Mouse (Mus musculus) embryo, embryonic 11.5 days (tissue): ENCODE results near the gene Asb16.
A peak's percentile ranks its signal among the peaks of the same experiment; 100 is the strongest.

Experiments used
- DNase-seq: peaks from one replicate; pipeline ENCODE4 v3.0.0-alpha.2; 2012; ENCODE audit warnings: low read depth, low spot score

Gene Asb16

DNA sequence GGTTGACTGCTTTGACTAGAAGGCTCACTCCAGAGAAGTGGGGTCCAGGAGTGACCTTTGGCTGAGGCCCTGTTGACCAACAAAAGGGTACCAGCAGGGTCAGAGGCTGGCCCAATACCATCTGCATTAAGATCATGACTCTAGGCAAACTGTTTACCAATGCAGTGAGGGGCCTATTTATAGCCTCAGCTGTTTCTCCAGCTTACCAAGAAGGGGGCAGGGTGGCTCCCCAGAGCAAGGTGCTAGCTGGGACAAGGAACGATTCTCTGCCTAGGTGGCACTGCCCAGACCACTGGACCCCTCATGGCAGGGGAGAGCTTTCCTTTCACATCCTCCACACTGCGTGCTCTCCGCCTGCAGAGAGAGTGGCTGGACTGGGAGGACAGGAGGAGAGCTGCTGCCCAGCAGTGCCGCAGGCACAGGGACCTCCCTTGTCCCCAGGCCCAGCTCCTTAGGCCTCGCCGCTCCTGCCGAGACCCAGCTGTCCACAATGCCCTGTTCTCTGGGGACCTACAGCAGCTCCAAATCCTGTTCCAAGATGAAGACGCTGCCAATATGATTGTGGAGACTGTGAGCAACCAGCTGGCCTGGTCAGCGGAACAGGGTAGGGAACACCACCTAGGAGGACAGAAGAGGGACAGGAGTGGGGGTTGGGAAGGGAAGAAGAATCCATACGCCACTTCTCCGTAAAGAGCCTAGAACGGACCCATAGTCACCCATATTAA lies at the start of gene Asb16:
Asb16 (plus strand) TSS at position 224 of the 725 bp plus-strand sequence.
- DNase-seq = no peak

DNA sequence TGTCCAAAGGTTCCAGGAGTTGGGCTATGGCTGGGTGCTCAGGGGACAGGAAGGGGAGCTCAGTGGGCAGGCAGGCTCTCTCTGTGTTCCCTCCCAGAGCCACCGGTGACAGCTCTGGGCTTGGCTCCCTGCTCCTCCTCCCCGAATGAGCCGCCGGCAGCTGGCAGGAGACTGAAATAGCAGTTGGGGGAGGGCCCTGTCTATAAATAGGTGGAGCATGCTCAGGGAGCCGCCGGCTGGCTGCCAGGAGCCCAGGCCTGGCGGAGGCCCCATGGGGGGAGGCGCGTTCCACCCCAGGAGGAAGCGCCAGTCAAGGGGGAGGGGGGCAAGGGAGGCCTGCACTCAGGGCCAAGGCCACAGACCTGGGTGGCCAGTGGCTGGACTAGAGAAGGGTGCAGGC lies 49.8 kb upstream of the Asb16 start:
- peak; percentile 64 for DNase-seq

DNA sequence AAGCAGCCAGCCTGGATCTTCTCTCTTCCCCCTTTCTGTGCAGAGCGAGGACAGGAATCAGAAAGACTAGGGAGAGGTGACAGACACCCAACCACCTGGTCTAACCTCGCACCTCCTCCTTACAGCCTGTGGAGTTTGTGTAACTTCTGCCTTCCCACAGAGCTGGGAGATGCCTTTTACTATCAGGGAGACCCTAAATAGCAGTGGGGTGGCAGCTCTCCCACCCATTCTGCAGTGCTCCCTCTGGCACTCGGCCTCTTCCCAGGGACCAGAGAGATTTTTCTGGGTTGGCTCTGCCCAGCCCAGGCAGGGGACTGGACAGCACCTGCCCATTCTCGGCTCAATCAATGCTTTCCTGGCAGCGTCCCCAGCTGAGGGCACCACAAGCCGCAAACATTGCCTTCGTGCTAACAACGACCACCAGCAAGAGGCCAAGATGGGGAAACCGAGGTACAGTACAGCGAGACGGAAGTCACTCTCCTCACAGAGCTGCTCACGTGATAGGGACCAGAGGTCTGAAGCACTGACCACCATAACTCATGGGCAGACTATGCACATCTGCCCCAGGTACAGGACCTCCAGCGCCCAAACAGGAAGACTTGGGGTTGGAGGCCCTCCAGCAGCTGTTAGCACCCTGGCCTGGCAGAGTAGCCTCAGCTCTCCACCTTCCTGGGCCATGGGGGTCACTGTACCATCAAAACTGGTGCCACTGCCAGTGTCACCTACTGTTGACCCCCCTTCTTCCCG lies 49.1 kb upstream of the Asb16 start:
- DNase-seq = no peak

DNA sequence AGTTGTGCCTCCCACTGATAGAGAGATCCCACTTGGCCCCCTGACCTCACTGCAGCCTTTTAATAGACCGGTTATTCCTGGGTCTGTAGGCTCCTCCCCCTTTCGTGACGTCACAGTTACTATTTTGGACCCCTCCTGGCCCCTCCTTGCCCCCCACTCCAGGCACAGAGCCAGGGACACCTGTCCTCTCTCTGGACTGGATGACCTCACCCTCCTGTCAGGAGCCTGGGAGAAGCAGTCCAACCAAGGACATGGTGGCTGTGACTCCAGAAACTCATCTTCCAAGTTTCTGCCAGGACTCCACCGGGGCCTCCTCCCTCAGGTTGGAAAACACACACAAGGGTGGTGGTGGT lies 48.6 kb upstream of the Asb16 start:
- no peak for DNase-seq

DNA sequence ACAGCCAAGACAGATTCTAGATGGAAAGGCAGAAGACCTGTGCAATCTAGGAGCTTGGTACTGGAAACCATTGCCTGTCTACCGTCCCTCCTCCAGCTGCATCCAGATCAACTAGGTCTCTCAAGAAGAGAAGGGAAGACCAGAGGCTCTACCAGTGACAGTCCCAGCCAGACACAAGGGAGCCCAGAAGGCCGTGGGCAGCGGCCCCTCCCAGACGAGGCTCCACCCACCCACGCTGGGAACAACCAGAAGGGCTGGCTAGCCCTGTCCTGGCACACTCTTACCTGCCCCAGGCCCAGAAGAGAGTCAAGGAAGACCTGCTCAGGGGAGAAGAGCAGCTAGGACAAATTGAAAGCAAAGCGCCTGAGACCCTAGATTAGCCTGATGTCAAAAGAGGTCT lies 48.1 kb upstream of the Asb16 start:
- no peak for DNase-seq

DNA sequence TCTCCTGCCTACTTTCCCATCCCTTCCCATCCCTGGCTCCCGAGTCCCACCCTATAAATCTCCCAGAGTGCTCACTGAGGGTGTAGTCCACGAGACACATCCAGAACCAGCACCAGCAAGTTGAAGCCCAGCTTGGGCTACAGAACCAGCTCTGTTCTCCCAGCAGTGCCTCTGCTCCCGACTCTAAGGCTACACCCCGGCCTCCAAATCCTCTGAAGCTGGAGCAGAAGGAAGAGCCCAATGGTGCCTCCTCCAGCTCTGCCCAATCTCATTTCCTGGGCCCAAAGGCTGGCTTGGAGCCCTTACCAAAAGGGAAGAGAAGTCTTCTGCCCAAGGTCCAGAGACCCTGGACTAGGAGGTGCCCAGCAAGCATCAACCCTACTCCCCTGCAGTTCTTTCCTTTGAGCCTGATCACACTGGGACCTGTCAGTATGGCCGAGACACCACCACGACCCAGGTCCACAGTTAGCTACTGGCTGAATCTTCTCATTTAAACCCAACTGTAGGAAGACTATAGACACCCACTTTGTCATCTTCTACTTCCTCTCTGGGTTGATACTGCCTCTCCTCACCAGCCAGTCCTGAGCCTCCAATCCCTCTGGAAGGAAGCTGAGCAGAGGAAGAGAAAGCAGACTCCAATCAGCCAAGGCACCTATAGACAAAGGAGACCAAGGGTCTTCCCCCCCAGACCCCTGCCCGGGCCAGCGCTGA lies 47.1 kb upstream of the Asb16 start:
- DNase-seq = no peak

DNA sequence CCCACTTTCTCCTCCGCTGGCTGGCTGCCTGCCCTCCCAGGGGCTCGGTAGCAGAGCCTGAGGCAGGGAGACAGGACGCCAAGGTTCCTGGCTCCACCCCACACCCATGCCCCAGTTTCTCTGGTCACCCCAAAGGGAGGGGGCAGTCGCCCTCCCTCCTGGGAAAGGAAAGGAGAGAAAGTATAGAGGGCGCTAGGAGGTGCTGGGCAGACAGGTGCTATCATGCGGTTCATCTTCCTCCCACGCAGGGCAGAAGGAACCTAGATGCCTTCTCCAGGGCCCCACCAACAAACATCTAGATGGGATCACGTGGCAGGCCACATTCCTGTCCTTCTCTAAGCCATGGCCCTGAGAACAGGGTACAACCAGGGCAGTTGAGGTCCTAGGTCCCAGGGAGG lies 46.6 kb upstream of the Asb16 start:
- no peak for DNase-seq

DNA sequence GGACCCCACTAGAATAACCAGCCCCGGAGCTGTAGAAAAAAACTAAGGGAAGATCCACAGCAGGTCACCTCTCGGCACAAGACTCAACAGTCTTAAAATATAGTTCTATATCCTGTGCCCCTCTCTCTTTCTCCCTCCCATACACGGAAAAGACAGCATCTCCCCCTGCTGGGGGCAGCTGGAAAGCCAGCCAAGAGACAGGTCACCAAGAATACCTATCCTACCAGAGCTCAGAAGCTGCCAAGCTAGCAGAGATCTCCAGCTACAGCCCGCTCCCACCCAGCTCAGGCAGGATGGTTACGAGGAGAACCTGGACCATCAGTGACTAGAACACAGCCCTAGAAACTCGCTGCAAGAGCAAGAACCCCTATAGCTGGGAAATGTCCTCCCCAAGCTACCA lies 45.4 kb upstream of the Asb16 start:
- DNase-seq = no peak

DNA sequence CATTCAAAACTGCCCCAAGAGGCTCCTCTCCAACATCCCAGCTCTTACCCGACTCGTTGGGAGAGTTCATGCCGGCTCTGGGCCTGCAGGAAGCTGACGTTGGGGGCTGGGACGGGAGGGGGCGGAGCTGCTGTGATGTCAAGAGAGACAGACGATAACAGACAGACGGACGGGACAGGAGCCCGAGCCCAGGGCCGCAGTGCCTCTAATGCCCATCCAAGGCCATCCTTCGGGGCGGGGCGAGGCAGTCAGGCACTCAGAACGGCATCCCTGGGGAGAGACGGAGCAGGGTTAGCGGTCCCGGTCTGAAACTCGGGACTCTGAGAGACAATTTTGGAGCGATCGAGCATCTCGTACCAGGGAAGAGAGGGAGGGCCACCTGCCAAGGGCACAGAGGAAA lies 43.9 kb upstream of the Asb16 start:
- no peak for DNase-seq

DNA sequence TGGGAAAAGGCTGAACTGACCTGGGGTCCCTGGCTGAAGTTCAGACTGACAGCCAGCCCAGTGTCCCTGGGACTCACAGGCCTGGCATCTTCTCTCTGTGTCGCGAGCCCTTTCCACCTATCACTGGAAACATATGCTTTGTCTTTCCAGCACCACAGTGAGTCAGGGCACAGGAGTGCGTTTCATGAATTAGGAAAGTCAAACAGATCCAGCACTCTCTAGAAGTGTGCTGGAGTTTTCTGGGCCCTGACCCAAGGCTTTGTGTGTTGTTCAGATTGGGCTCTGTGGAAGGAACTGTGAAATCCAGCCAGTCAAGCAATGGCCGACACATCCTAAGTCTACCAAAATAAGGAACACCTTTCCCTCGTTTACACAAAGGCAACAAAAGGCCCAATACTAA lies 43.3 kb upstream of the Asb16 start:
- DNase-seq = no peak

DNA sequence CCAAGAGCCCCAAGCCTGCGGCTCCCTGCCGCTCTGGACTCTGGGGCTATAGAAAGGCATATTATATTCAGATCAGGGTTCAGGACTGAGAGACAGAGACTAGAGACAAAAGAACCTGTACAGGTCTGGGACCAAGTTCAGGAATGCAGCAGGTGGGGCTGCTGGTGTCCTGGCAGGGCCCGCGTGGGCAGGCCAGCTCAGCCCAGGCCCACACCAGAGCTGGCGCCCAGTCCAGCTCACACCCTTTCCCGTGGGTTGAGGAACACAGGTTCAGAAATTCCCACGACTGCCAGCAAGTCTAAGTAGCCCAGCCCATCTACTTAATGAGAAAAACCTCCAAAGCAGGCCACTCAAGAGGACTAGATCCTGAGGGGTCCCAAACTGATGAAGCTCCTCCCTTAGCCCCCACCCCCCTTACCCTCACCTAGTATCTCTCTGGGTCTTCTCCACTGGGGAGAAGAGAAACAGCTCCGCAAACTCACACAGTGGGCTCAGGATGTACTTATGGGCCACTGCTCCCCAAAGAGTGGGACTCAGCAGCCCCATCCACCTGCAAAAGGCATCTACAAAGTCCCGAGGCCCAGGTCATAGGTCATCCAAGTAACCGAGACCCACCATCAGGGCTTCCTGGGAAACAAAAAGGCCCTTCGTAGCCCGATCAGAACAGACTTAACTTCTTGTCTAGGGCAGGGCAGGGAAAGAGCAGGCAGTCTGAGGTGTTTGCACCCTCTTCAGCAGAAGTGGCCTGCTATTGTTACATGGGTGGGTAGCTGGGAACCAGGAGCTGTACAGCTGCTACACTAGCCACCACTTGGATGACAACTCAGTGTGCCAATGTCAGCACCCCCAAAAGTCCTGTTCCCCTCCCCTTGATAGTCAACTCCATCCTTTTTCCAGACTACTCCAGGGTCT lies 42.2 kb upstream of the Asb16 start:
- DNase-seq = no peak

DNA sequence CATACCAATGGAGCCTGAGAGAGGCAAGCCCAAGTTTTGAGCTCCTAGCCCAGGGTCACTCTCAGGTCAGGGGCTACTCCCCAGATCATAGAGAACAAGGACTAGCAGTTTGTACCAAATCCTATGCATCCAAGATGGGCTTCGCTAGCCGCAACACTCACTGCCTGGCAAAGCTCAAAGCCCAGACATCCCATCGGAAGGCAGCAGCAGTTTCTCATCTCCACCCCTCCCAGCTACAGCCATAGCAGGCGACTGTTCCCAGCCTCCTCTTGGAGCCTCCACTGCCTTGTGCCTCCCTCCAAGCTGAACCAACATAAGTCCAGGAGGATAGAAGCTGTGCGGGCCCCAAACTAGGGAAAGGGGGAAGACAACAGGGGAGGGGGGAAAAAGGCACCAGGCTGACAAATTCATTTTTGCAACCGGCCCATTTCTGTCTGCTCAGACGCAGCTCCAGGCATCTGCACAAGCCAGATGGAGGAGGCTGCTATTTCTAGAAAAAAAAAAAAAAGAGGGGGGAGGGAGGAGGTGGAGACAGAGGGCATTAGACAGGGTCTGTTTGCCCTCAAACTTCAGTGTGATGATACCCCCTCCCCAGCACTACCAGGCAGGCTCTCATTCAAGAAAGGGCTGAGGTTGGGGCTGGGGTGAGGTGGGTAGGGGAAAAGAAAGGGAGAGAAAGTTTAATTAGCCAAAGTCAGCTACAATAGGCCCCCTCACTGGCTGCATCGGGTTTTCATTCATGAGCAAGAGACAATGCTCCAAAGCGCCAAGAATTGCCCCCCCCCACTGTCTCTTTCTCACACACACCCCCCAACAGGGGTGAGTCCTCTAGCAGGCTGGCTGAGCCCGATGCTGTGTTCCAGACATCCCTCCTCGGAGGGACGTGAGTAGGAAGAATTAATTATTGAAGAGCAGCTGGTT lies 41.0 kb upstream of the Asb16 start:
- DNase-seq = no peak

DNA sequence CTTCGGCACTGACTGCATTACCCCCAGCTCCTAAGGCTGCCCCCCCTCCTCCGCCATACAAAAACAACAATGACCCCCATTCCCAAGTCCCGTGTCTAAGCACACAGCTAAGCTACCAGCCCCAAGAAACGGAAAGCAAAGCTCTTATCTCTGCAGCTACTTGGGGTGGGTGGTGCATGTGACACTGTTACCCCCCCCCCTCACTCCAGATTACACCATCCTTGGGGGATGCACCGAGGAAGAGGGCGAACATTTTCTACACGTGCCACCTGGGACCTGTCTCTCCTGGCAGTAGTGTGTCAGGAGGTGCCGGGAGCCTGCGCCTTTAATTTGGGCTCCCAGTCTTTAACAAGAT lies 40.4 kb upstream of the Asb16 start:
- no peak for DNase-seq

DNA sequence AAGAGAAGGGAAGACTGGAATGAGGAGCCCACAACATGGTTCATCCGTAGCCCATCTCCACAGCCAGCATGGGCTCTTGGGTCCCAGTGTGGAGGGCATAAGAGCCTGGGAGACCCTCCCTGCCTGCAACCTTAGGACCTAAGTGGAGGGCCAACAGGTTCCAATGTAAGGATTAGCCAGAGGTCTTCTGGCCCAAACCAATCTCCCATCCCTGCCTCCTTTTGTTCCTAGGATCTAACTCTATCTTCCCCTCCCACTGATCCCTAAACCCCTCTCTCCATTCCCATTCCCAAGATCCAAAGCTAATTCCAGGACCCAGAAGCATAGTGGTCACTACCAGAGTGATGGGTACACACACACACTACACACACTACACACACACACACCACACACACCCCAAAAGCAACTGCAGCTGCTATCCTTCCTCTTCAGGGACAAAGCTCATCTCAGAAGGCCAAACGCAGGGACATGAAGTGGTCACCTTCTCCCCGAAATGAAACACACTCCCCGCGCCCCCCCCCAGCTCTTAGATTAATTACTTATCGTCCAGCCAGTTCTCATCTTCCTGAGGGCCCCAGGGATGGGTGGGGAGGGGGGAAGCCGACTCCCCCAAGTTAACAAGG lies 39.8 kb upstream of the Asb16 start:
- no peak for DNase-seq

DNA sequence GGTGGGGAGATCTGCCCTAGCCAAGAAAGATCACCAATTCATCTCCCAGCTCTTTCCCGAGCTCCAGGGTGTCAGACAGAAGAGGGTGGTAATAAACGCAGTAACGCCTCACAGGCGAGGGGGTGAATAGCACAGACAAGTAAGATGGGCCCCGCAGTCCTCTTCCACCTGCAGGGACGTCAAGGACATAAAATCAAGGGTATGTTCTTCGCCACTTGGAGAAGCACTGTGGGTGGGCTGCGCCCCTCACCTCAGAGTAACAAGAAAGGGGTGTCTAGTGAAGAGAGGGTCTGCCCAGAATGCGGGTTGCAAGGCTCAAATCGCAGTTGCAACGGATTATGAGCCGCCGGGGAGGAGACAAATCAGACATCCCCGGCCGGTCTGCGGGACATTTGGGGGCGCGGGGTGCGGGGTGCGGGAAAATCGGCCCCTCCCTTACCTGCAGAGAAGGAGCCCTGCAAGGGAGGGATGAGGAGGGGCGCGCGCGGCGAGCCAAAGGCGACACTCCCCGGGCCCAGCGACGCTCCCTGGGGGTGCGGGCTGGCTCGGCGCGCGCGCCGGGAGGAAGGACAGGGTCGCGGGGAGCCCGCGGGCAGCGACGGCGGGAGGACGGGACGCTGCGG lies 39.1 kb upstream of the Asb16 start:
- no peak for DNase-seq

DNA sequence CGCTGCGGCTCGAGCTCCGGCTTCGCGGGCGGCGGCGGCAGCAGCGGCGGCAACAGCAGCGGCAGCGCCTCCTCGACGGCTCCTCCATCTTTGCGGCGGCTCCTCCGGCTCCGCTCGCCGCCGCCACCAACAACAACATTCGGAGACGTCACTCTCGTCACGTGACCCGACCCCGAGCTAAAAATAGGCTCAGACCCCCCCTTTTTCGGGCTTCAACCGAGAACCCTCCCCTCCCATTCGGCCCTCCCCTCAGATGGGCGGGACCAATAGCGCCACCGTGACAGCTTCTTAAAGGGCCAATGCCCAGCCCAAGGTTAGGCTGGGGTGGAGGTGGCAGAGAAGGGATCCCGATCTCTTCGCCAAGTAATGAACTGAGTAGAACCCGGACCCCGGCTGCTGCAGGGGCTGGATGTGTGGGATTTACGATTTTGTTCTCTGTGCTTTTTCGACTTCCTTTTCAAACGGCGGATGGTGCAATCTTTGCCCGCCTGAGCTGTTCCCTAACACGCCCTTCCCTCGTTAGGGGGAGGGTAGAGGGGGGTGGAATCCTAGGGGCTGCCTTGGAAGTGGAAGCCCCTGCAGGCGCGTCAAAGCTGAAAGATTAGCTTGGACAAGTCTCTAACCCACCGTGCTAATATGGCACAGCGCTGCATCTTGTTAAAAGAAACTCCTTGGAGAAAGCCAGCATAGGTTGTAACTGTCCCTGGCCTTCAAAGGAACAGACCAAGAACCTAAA lies 38.4 kb upstream of the Asb16 start, which contains the start of gene Hdac5:
Hdac5 (minus strand) TSS at position 161 of the 736 bp plus-strand sequence.
- peak; percentile 99 for DNase-seq

DNA sequence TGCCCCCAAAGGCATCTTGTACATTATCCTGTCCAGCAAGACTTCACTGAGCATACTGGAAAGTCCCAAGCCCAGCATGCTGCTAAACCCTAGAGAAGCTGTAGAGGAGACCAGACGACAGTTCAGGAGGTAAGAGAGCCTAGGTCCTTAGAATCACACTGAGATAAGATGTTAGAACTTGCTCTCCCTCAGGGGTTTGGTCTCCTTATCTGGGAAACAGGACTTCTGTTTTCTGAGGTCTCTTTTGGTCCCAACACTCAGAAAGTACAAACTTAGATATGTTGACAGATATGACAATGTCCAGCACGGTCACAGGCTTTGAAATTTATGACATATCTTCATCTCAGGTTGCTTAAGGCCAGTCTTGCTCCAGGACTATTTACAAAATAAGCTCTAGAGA lies 32.5 kb upstream of the Asb16 start:
- no peak for DNase-seq

DNA sequence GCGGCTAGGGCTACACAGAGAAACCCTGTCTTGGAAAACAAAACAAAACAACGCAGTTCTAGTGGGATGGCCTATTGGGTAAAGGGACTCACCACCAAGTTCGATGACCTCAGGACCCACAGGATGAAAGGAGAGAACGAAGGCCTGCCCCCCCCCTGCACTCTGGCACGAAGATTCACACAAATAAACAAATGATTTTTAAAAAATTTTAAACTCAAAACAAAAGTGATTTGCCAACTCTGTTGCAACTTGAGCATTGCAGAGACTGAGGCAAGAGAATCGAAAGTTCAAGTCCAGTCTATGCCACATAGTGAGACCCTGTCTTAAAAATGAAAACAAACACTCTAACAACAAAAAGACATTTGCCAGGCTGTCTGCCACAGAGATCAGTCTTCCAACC lies 27.9 kb upstream of the Asb16 start:
- DNase-seq = no peak

DNA sequence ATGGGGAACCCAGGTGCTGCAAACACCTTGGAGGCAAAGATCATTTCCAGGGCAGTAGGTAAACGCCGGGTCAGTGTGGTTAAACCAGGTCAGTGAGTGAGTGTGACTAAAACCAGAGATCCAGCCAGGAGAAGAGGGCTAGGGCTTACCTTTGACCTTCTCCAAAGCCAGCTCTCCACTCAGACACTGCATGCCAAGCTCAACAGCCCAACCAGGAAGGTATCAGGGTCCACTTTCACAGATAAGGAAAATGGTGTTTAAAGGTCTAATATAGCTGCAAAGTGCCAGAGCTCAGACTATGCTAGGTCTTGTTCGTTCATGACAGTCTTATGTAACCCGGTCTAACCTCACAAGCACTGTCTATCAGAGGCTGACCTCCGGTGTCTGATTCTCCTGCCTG lies 27.3 kb upstream of the Asb16 start:
- no peak for DNase-seq
